Comparison of ENCODE assay signal across 31 mouse cellular contexts in the genomic region with DNA sequence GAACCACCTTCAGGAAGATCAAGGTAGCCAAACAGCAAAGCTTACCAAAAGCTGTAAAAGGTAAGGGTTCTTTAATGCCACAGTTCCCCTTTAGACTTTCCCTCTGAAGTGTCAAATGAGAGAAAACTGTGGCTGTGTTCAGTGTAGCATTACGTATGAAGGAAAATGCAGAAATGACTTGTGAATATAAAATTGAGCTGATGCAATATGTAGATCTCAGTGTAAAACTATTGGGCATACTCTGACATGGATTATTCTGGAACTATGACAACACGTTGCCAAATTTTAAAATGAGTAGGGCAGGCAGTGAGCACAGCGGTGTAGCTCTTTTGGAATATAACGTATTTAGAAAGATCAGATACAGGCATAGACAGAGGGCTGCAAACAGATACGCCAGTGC. TPM values are rescaled to one million over a fixed set of nuclear protein-coding genes. Genes with fewer than 3 reads are reported as not detected.
"Had no signal": no experiment of that assay in that cellular context is flagged by ENCODE, and none has a peak within 500 bp of the region (broad histone marks: within the 10 kb centered on the region; RNA-seq: fewer than 3 reads in every experiment).

No protein-coding gene starts in this region.

- ATAC-seq: hindbrain, postnatal 0 days; intestine, embryonic 16.5 days had no signal

- H3K27me3 ChIP-seq: heart, embryonic 12.5 days; hindbrain, embryonic 13.5 days; hindbrain, embryonic 15.5 days; kidney, embryonic 15.5 days; limb, embryonic 12.5 days had no signal

- DNase-seq: gastrocnemius, postnatal 14 days; gastrocnemius, postnatal 36 days; heart, adult 18-20 months; heart, postnatal 10 days; heart, postnatal 4 days; kidney, adult 11 months; kidney, adult 2 months; kidney, adult 9 months; kidney, postnatal 10 days; kidney, postnatal 25 days; kidney, postnatal 4 days; liver had no signal

- H3K4me2 ChIP-seq: heart, embryonic 12.5 days; hindbrain, embryonic 13.5 days; hindbrain, embryonic 15.5 days; kidney, embryonic 15.5 days; limb, embryonic 12.5 days had no signal

- H3K27ac ChIP-seq: heart, embryonic 10.5 days; hindbrain, embryonic 10.5 days; hindbrain, embryonic 13.5 days; hindbrain, embryonic 15.5 days; hindbrain, postnatal 0 days; kidney, embryonic 15.5 days; layer of hippocampus, adult 2 months; left cerebral cortex, adult 2 months; limb, embryonic 10.5 days; limb, embryonic 12.5 days had no signal

- H3K36me3 ChIP-seq: heart, embryonic 10.5 days; heart, embryonic 12.5 days; hindbrain, embryonic 10.5 days; hindbrain, embryonic 13.5 days; hindbrain, embryonic 15.5 days; kidney, embryonic 15.5 days; limb, embryonic 10.5 days; limb, embryonic 12.5 days had no signal

- H3K9me3 ChIP-seq: heart, embryonic 10.5 days; heart, embryonic 12.5 days; hindbrain, embryonic 10.5 days; hindbrain, embryonic 13.5 days; hindbrain, embryonic 15.5 days; kidney, embryonic 15.5 days; limb, embryonic 10.5 days; limb, embryonic 12.5 days had no signal

- H3K9ac ChIP-seq: heart, embryonic 12.5 days; hindbrain, embryonic 13.5 days; hindbrain, embryonic 15.5 days; kidney, embryonic 15.5 days; limb, embryonic 12.5 days had no signal

- H3K4me1 ChIP-seq: hindbrain, embryonic 10.5 days; hindbrain, embryonic 13.5 days; hindbrain, embryonic 15.5 days; kidney, embryonic 15.5 days; limb, embryonic 10.5 days; limb, embryonic 12.5 days had no signal

- H3K4me3 ChIP-seq: heart, embryonic 10.5 days; heart, embryonic 12.5 days; hindbrain, embryonic 10.5 days; hindbrain, embryonic 13.5 days; hindbrain, embryonic 15.5 days; kidney, embryonic 15.5 days; layer of hippocampus, adult 2 months; left cerebral cortex, adult 2 months; limb, embryonic 10.5 days; limb, embryonic 12.5 days had no signal

RNA-seq across cellular contexts. Expression of a gene that starts 40.1 kb away (rescaled TPM):
- total RNA-seq: gastrocnemius, adult 8-10 months; gastrocnemius, postnatal 14 days; gastrocnemius, postnatal 36 days; heart, adult 18-20 months; heart, postnatal 10 days; heart, postnatal 25 days; hindbrain, postnatal 0 days; layer of hippocampus, adult 2 months; layer of hippocampus, postnatal 10 days; layer of hippocampus, postnatal 25 days; left cerebral cortex, adult 2 months; left cerebral cortex, postnatal 14 days; left cerebral cortex, postnatal 36 days had no signal
- polyA plus RNA-seq: heart, embryonic 10.5 days; hindbrain, embryonic 10.5 days; hindbrain, embryonic 13.5 days; hindbrain, embryonic 15.5 days; hindbrain, postnatal 0 days; intestine, embryonic 14.5 days; kidney, adult 2 months; limb, embryonic 10.5 days; limb, embryonic 12.5 days had no signal
